22 mouse cellular contexts compared by ENCODE assay signal in genomic region chr5:45525101-45525500, GRCm38 (mm10).
"Had no signal": no experiment of that assay in that cellular context is flagged by ENCODE, and none has a peak within 500 bp of the region (broad histone marks: within the 10 kb centered on the region; RNA-seq: fewer than 3 reads in every experiment).

No protein-coding gene starts in this region.

- H3K4me3 ChIP-seq: heart, embryonic 10.5 days; heart, embryonic 13.5 days; heart, embryonic 15.5 days; hindbrain, embryonic 13.5 days; hindbrain, embryonic 15.5 days; limb, embryonic 13.5 days; limb, embryonic 15.5 days; liver, embryonic 12.5 days had no signal

- H3K9me3 ChIP-seq: heart, embryonic 10.5 days; heart, embryonic 13.5 days; heart, embryonic 15.5 days; hindbrain, embryonic 13.5 days; hindbrain, embryonic 15.5 days; limb, embryonic 13.5 days; limb, embryonic 15.5 days; liver, embryonic 12.5 days had no signal

- ATAC-seq: forebrain, postnatal 0 days; hindbrain, postnatal 0 days; intestine, embryonic 16.5 days; liver, embryonic 12.5 days had no signal

- H3K27me3 ChIP-seq: heart, embryonic 13.5 days; heart, embryonic 15.5 days; hindbrain, embryonic 13.5 days; hindbrain, embryonic 15.5 days; limb, embryonic 13.5 days; limb, embryonic 15.5 days; liver, embryonic 12.5 days had no signal

- H3K9ac ChIP-seq: forebrain, postnatal 0 days; heart, embryonic 13.5 days; heart, embryonic 15.5 days; hindbrain, embryonic 13.5 days; hindbrain, embryonic 15.5 days; limb, embryonic 13.5 days; limb, embryonic 15.5 days; liver, embryonic 12.5 days; liver, embryonic 14.5 days had no signal

- H3K27ac ChIP-seq: heart, embryonic 10.5 days; heart, embryonic 13.5 days; heart, embryonic 15.5 days; hindbrain, embryonic 13.5 days; hindbrain, embryonic 15.5 days; hindbrain, postnatal 0 days; kidney, postnatal 0 days; limb, embryonic 13.5 days; limb, embryonic 15.5 days; liver, embryonic 12.5 days; liver, embryonic 14.5 days had no signal

- H3K4me2 ChIP-seq: heart, embryonic 13.5 days; heart, embryonic 15.5 days; hindbrain, embryonic 13.5 days; hindbrain, embryonic 15.5 days; limb, embryonic 13.5 days; limb, embryonic 15.5 days; liver, embryonic 12.5 days had no signal

- DNase-seq: forebrain, postnatal 0 days; gastrocnemius, postnatal 14 days; gastrocnemius, postnatal 36 days; heart, adult 18-20 months; heart, postnatal 14 days; heart, postnatal 36 days; kidney, adult 11 months; layer of hippocampus, adult 9-11 months; layer of hippocampus, postnatal 36 days; left cerebral cortex, postnatal 4 days had no signal
